Mouse (Mus musculus): Measurements from ENCODE around the gene Gpank1. TPM values are rescaled to one million over a fixed set of nuclear protein-coding genes. Genes with fewer than 3 reads are reported as not detected.

Gpank1 gene
- total and polyA plus RNA-seq, 2 experiments from 2014 or later = 17.0 to 20.2 TPM

DNA sequence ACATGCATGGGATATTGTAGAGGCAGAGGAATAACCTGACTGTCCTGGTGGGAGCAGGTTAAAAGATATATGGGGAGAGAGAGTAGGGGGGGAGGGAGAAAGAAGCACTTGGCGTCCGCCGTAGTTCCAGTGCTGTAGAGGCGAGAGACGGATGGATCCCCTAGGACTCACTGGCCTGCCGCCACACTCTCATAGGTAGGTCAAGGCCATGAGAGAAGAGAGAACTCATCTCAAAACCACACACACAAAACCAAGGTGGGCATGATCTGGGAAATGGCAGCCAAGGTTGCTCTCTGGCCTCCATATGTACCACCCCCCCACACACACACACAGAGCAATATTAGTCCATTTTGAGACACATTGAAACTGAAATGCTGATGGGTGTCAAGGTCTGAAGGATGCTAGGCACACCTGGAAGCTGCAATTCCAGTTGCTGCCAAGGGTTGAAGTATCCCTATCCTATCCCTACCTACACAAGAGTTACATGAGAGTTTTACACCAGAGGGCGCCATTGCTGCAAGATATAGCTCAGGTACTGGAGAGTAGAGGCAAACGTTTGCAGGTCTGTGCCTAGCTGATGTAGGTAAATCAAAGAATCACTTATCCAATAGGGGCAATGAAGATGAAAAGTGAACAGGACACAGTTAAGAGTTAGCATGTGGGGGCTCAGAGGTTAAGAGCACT is 45.2 kb downstream of the Gpank1 start:
- no peaks in the 10 kb centered on the region for H3K9me3 ChIP-seq (ENCODE audit: low read length)
- no peak overlapping the region for H3K4me3 ChIP-seq (ENCODE audit: low read depth, low read length)
- peak; percentile 91 for DNase-seq (ENCODE audit: low spot score)
- H3K27me3 ChIP-seq (ENCODE audit: insufficient read depth, low read length) = no peaks in the 10 kb centered on the region
- no peak overlapping the region for H3K9ac ChIP-seq (replicated peaks; ENCODE audit: low read length, poor library complexity, severe bottlenecking)
- H3K4me1 ChIP-seq (ENCODE audit: insufficient read depth, low read length) = peaks cover 11% of the 10 kb centered on the region; the same call in 1 of the 2 replicates
- peak overlapping the region; percentile 96 for H3K27ac ChIP-seq (ENCODE audit: low read depth, low read length)
- 68% methylated on average over 8 of the region's 8 CpGs for WGBS
- H3K4me2 ChIP-seq (ENCODE audit: low read depth, low read length, poor library complexity, severe bottlenecking) = peak overlapping the region; percentile 57
- peak; percentile 90 for TF ChIP-seq CTCF (IDR thresholded peaks at IDR 0.05)
- peaks cover 8% of the 10 kb centered on the region for H3K36me3 ChIP-seq (ENCODE audit: insufficient read depth, low read length)
- no peak for ATAC-seq (ENCODE audit: low FRiP score)

DNA sequence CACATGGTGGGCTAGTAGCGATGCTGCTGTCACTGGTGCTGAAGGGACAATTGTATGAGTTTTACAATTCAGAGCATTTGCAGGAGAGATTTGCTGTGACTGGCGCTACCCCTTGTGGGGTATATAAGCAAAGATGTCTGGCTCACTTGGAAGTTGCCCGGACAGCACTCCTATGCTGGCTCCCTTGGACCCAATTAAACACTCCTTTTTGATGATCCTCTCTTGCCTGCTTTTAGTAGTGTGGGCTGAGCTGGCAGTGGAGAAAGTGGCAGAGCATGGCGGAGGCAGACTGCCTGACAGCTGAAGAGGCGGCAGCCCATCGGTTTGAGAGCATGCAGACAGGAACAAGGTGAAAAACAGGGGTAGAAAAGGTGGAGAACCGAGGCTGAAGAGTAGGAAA is 46.5 kb downstream of the Gpank1 start:
- DNase-seq (ENCODE audit: low spot score) = no peak
- 0 out of 2 replicates have a peak, but pooled peaks cover 5% of the 10 kb centered on the region for H3K4me1 ChIP-seq (ENCODE audit: insufficient read depth, low read length)
- TF ChIP-seq CTCF (IDR thresholded peaks at IDR 0.05) = no peak
- ATAC-seq (ENCODE audit: low FRiP score) = no peak
- H3K36me3 ChIP-seq (ENCODE audit: insufficient read depth, low read length) = no peaks in the 10 kb centered on the region
- H3K4me2 ChIP-seq (ENCODE audit: low read depth, low read length, poor library complexity, severe bottlenecking) = no peak overlapping the region
- H3K27ac ChIP-seq (ENCODE audit: low read depth, low read length) = no peak overlapping the region
- H3K9me3 ChIP-seq (ENCODE audit: low read length) = no peaks in the 10 kb centered on the region
- H3K27me3 ChIP-seq (ENCODE audit: insufficient read depth, low read length) = no peaks in the 10 kb centered on the region
- WGBS = 90% methylated on average over 7 of the region's 7 CpGs
- no peak overlapping the region for H3K4me3 ChIP-seq (ENCODE audit: low read depth, low read length)
- no peak overlapping the region for H3K9ac ChIP-seq (replicated peaks; ENCODE audit: low read length, poor library complexity, severe bottlenecking)

DNA sequence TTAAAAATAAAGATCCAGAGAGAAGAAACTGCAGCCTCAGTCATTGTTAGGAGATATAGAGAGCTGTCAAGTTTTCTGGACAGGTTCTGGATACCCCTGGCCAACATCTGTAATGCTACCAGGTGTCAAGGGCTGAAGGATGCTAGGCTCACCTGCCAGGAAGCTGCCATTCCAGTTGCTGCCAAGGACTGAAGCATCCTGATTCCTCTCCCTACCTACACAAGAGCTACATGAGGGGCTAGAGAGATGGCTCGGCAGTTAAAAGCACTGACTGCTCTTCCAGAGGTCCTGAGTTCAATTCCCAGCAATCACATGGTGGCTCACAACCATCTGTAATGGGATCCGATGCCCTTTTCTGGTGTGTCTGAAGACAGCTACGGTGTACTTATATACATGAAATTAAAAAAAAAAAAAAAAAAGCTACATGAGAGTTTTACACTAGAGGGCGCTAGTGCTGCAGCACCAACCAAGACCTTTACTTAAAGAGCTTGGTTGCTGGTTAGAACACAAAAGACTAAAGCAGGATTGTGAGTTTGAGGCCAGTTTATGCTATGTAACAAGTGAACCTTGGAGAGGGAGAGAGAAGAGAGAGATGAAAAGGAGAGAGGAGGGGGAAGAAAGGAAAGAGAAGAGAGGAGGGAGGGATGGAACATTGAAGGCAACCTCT is 47.4 kb downstream of the Gpank1 start:
- ATAC-seq (ENCODE audit: low FRiP score) (no peak), DNase-seq (ENCODE audit: low spot score) (peak; percentile 82)
- H3K4me2 ChIP-seq (ENCODE audit: low read depth, low read length, poor library complexity, severe bottlenecking) = no peak overlapping the region
- 0 out of 2 replicates have a peak, but pooled peaks cover 3% of the 10 kb centered on the region for H3K4me1 ChIP-seq (ENCODE audit: insufficient read depth, low read length)
- 15% methylated on average over 4 of the region's 4 CpGs for WGBS
- H3K27me3 ChIP-seq (ENCODE audit: insufficient read depth, low read length) = no peaks in the 10 kb centered on the region
- no peak overlapping the region for H3K4me3 ChIP-seq (ENCODE audit: low read depth, low read length)
- H3K9me3 ChIP-seq (ENCODE audit: low read length) = no peaks in the 10 kb centered on the region
- peak overlapping the region; percentile 43; the same call in 1 of the 2 replicates for H3K27ac ChIP-seq (ENCODE audit: low read depth, low read length)
- no peaks in the 10 kb centered on the region for H3K36me3 ChIP-seq (ENCODE audit: insufficient read depth, low read length)
- no peak overlapping the region for H3K9ac ChIP-seq (replicated peaks; ENCODE audit: low read length, poor library complexity, severe bottlenecking)
- peak; percentile 86 for TF ChIP-seq CTCF (IDR thresholded peaks at IDR 0.05)

DNA sequence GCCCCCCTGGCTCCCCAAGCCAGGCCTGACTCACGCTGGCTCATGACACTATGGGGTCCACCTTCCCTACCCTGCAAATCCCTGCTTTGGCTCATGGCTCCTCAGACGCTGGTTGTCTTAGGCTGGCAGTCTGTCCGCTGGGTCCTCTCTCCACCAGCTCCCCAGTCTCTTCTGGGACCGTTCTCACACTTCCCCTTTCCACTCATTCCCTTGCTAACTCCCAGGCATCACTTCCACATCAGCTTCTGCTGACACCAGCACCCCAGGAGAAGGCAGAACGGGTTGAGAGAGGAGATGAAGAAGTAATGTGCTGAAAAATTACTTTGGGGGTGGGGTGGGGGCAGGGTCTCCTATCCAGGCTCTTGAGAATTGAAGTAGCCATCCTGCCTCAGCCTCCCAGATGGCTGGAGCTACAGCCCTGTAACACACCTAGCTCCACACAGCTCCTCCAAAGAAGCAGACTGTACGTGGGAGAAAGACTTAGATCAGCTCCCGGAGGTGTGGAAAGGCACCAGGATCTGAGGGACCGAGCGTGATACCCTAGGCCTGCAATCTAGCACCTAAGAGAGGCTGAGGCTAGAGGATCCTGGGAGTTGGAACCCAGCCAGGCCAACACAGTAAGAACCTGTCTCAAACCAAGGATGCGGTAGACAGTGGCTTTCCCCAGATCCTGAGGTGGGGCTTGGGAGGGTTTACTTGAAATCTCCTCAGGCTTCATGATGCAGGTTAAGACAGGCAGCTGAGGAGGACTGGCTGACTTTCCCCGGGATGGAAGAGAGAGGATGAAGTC is 51.4 kb downstream of the Gpank1 start:
- H3K4me1 ChIP-seq (ENCODE audit: insufficient read depth, low read length) = no peaks in the 10 kb centered on the region
- no peaks in the 10 kb centered on the region for H3K9me3 ChIP-seq (ENCODE audit: low read length)
- H3K36me3 ChIP-seq (ENCODE audit: insufficient read depth, low read length) = no peaks in the 10 kb centered on the region
- H3K4me2 ChIP-seq (ENCODE audit: low read depth, low read length, poor library complexity, severe bottlenecking) = no peak overlapping the region
- H3K27ac ChIP-seq (ENCODE audit: low read depth, low read length) = no peak overlapping the region
- no peak overlapping the region for H3K9ac ChIP-seq (replicated peaks; ENCODE audit: low read length, poor library complexity, severe bottlenecking)
- no peak for TF ChIP-seq CTCF (IDR thresholded peaks at IDR 0.05)
- no peak for DNase-seq (ENCODE audit: low spot score)
- no peak for ATAC-seq (ENCODE audit: low FRiP score)
- 73% methylated on average over 11 of the region's 11 CpGs for WGBS
- no peak overlapping the region for H3K4me3 ChIP-seq (ENCODE audit: low read depth, low read length)
- H3K27me3 ChIP-seq (ENCODE audit: insufficient read depth, low read length) = no peaks in the 10 kb centered on the region

DNA sequence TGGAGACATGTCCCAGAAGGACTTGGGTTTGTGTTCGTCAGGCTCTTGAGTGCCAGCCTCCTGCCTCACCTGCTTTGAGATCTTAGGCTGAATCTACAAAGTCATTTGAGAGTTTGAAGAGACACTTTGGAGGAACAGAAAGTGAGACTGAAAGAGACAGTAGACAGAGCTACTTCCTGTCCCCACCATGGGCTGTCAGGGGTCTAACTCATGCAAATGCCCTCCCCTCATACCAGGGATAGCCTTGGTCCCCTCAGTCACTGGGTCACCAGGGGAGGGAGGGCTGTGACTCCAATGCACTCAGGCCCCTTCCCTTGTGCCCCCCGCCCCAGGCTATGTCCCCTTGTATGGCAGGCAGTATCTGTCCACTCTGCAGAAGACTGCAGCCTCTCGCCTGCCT is 52.1 kb downstream of the Gpank1 start:
- 73% methylated on average over 3 of the region's 3 CpGs for WGBS
- ATAC-seq (ENCODE audit: low FRiP score) (no peak), DNase-seq (ENCODE audit: low spot score) (no peak)
- Histone ChIP-seq H3K9me3 (ENCODE audit: low read length) (no peaks in the 10 kb centered on the region), H3K27me3 (ENCODE audit: insufficient read depth, low read length) (no peaks in the 10 kb centered on the region), H3K4me2 (ENCODE audit: low read depth, low read length, poor library complexity, severe bottlenecking) (no peak overlapping the region), H3K9ac (replicated peaks; ENCODE audit: low read length, poor library complexity, severe bottlenecking) (no peak overlapping the region), H3K4me1 (ENCODE audit: insufficient read depth, low read length) (no peaks in the 10 kb centered on the region), H3K36me3 (ENCODE audit: insufficient read depth, low read length) (no peaks in the 10 kb centered on the region), H3K27ac (ENCODE audit: low read depth, low read length) (no peak overlapping the region), H3K4me3 (ENCODE audit: low read depth, low read length) (no peak overlapping the region)
- TF ChIP-seq CTCF (IDR thresholded peaks at IDR 0.05) = no peak

Other genes with a start within 250 kb of the Gpank1 start
Only the 30 nearest of the 42 such genes appear.
- gene Lsm2, start 139.6 kb upstream of the Gpank1 start, total RNA-seq (2014; rRNA removed) = 17.6 and 35.3 TPM in 2 replicates
- gene Lsm2, start 139.6 kb upstream of the Gpank1 start, polyA plus RNA-seq (2015; fragmentation: Nextera tagmentation; extraction: Ambion mirVana) = 93.0 and 94.9 TPM in 2 replicates
- 89.0 and 97.8 TPM in 2 replicates for gene Vars, start 120.5 kb upstream of the Gpank1 start, total RNA-seq (2014; rRNA removed)
- 39.7 and 40.9 TPM in 2 replicates for gene Vars, start 120.5 kb upstream of the Gpank1 start, polyA plus RNA-seq (2015; fragmentation: Nextera tagmentation; extraction: Ambion mirVana)
- 0.19 and 0.44 TPM in 2 replicates for gene Vwa7, start 104.9 kb upstream of the Gpank1 start, total RNA-seq (2014; rRNA removed)
- gene Vwa7, start 104.9 kb upstream of the Gpank1 start, polyA plus RNA-seq (2015; fragmentation: Nextera tagmentation; extraction: Ambion mirVana) = 0.06 and 0.14 TPM in 2 replicates
- 0.38 TPM in 1 of 2 replicates, not detected in the other for gene Sapcd1, start 93.4 kb upstream of the Gpank1 start, total RNA-seq (2014; rRNA removed)
- 1.5 and 1.6 TPM in 2 replicates for gene Sapcd1, start 93.4 kb upstream of the Gpank1 start, polyA plus RNA-seq (2015; fragmentation: Nextera tagmentation; extraction: Ambion mirVana)
- gene Msh5, start 74.7 kb upstream of the Gpank1 start, total RNA-seq (2014; rRNA removed) = 1.7 and 3.8 TPM in 2 replicates
- 1.3 and 1.4 TPM in 2 replicates for gene Msh5, start 74.7 kb upstream of the Gpank1 start, polyA plus RNA-seq (2015; fragmentation: Nextera tagmentation; extraction: Ambion mirVana)
- 28.0 and 33.4 TPM in 2 replicates for gene Clic1, start 71.5 kb upstream of the Gpank1 start, total RNA-seq (2014; rRNA removed)
- 40.0 and 41.9 TPM in 2 replicates for gene Clic1, start 71.5 kb upstream of the Gpank1 start, polyA plus RNA-seq (2015; fragmentation: Nextera tagmentation; extraction: Ambion mirVana)
- gene Ddah2, start 62.4 kb upstream of the Gpank1 start, total RNA-seq (2014; rRNA removed) = 159 and 204 TPM in 2 replicates
- 210 and 213 TPM in 2 replicates for gene Ddah2, start 62.4 kb upstream of the Gpank1 start, polyA plus RNA-seq (2015; fragmentation: Nextera tagmentation; extraction: Ambion mirVana)
- 2.4 TPM in 1 of 2 replicates, not detected in the other for gene Ly6g6c, start 56.1 kb upstream of the Gpank1 start, total RNA-seq (2014; rRNA removed)
- gene Ly6g6c, start 56.1 kb upstream of the Gpank1 start, polyA plus RNA-seq (2015; fragmentation: Nextera tagmentation; extraction: Ambion mirVana) = not detected in 2 replicates
- not detected in 2 replicates for gene Mpig6b, start 55.3 kb upstream of the Gpank1 start, total RNA-seq (2014; rRNA removed)
- not detected in 2 replicates for gene Mpig6b, start 55.3 kb upstream of the Gpank1 start, polyA plus RNA-seq (2015; fragmentation: Nextera tagmentation; extraction: Ambion mirVana)
- not detected in 2 replicates for gene Ly6g6e, start 44.6 kb upstream of the Gpank1 start, total RNA-seq (2014; rRNA removed)
- 0.31 TPM in 1 of 2 replicates, not detected in the other for gene Ly6g6e, start 44.6 kb upstream of the Gpank1 start, polyA plus RNA-seq (2015; fragmentation: Nextera tagmentation; extraction: Ambion mirVana)
- gene Ly6g6d, start 43.4 kb upstream of the Gpank1 start, total RNA-seq (2014; rRNA removed) = 1.4 TPM in 1 of 2 replicates, not detected in the other
- gene Ly6g6d, start 43.4 kb upstream of the Gpank1 start, polyA plus RNA-seq (2015; fragmentation: Nextera tagmentation; extraction: Ambion mirVana) = 0.98 and 1.1 TPM in 2 replicates
- gene Ly6g6f, start 35.8 kb upstream of the Gpank1 start, total RNA-seq (2014; rRNA removed) = not detected in 2 replicates
- not detected in 2 replicates for gene Ly6g6f, start 35.8 kb upstream of the Gpank1 start, polyA plus RNA-seq (2015; fragmentation: Nextera tagmentation; extraction: Ambion mirVana)
- gene Abhd16a, start 32.2 kb upstream of the Gpank1 start, total RNA-seq (2014; rRNA removed) = 98.9 and 151 TPM in 2 replicates
- 122 and 128 TPM in 2 replicates for gene Abhd16a, start 32.2 kb upstream of the Gpank1 start, polyA plus RNA-seq (2015; fragmentation: Nextera tagmentation; extraction: Ambion mirVana)
- gene Ly6g5c, start 13.2 kb upstream of the Gpank1 start, total RNA-seq (2014; rRNA removed) = not detected in 2 replicates
- not detected in 2 replicates for gene Ly6g5c, start 13.2 kb upstream of the Gpank1 start, polyA plus RNA-seq (2015; fragmentation: Nextera tagmentation; extraction: Ambion mirVana)
- gene Ly6g5b, start 6.0 kb upstream of the Gpank1 start, total RNA-seq (2014; rRNA removed) = 0.99 and 3.7 TPM in 2 replicates
- gene Ly6g5b, start 6.0 kb upstream of the Gpank1 start, polyA plus RNA-seq (2015; fragmentation: Nextera tagmentation; extraction: Ambion mirVana) = 1.3 and 1.8 TPM in 2 replicates
- gene Csnk2b, start 598 bp downstream of the Gpank1 start, total RNA-seq (2014; rRNA removed) = 245 and 287 TPM in 2 replicates
- gene Csnk2b, start 598 bp downstream of the Gpank1 start, polyA plus RNA-seq (2015; fragmentation: Nextera tagmentation; extraction: Ambion mirVana) = 325 and 332 TPM in 2 replicates
- gene D17H6S53E, start 4.9 kb downstream of the Gpank1 start, total RNA-seq (2014; rRNA removed) = 10.7 and 28.0 TPM in 2 replicates
- 9.6 and 10.3 TPM in 2 replicates for gene D17H6S53E, start 4.9 kb downstream of the Gpank1 start, polyA plus RNA-seq (2015; fragmentation: Nextera tagmentation; extraction: Ambion mirVana)
- gene Apom, start 10.6 kb downstream of the Gpank1 start, total RNA-seq (2014; rRNA removed) = 0.44 TPM in 1 of 2 replicates, not detected in the other
- 0.22 TPM in 1 of 2 replicates, not detected in the other for gene Apom, start 10.6 kb downstream of the Gpank1 start, polyA plus RNA-seq (2015; fragmentation: Nextera tagmentation; extraction: Ambion mirVana)
- gene Bag6, start 13.7 kb downstream of the Gpank1 start, total RNA-seq (2014; rRNA removed) = 330 and 339 TPM in 2 replicates
- gene Bag6, start 13.7 kb downstream of the Gpank1 start, polyA plus RNA-seq (2015; fragmentation: Nextera tagmentation; extraction: Ambion mirVana) = 62.3 and 68.9 TPM in 2 replicates
- 193 and 230 TPM in 2 replicates for gene Prrc2a, start 43.4 kb downstream of the Gpank1 start, total RNA-seq (2014; rRNA removed)
- 85.7 and 88.0 TPM in 2 replicates for gene Prrc2a, start 43.4 kb downstream of the Gpank1 start, polyA plus RNA-seq (2015; fragmentation: Nextera tagmentation; extraction: Ambion mirVana)
- gene Aif1, start 54.6 kb downstream of the Gpank1 start, total RNA-seq (2014; rRNA removed) = 1.8 and 4.1 TPM in 2 replicates
- 9.2 and 9.5 TPM in 2 replicates for gene Aif1, start 54.6 kb downstream of the Gpank1 start, polyA plus RNA-seq (2015; fragmentation: Nextera tagmentation; extraction: Ambion mirVana)
- 5.9 and 26.7 TPM in 2 replicates for gene Lst1, start 67.0 kb downstream of the Gpank1 start, total RNA-seq (2014; rRNA removed)
- 7.8 and 12.0 TPM in 2 replicates for gene Lst1, start 67.0 kb downstream of the Gpank1 start, polyA plus RNA-seq (2015; fragmentation: Nextera tagmentation; extraction: Ambion mirVana)
- 1.4 and 2.1 TPM in 2 replicates for gene Ltb, start 73.0 kb downstream of the Gpank1 start, total RNA-seq (2014; rRNA removed)
- 1.0 and 1.6 TPM in 2 replicates for gene Ltb, start 73.0 kb downstream of the Gpank1 start, polyA plus RNA-seq (2015; fragmentation: Nextera tagmentation; extraction: Ambion mirVana)
- not detected in 2 replicates for gene Tnf, start 80.6 kb downstream of the Gpank1 start, total RNA-seq (2014; rRNA removed)
- 0.09 TPM in 1 of 2 replicates, not detected in the other for gene Tnf, start 80.6 kb downstream of the Gpank1 start, polyA plus RNA-seq (2015; fragmentation: Nextera tagmentation; extraction: Ambion mirVana)
- 0.49 and 1.2 TPM in 2 replicates for gene Lta, start 83.9 kb downstream of the Gpank1 start, total RNA-seq (2014; rRNA removed)
- gene Lta, start 83.9 kb downstream of the Gpank1 start, polyA plus RNA-seq (2015; fragmentation: Nextera tagmentation; extraction: Ambion mirVana) = 0.98 and 1.2 TPM in 2 replicates
- gene Gm16181, start 99.4 kb downstream of the Gpank1 start, total RNA-seq (2014; rRNA removed) = not detected in 2 replicates
- 0.33 TPM in 1 of 2 replicates, not detected in the other for gene Gm16181, start 99.4 kb downstream of the Gpank1 start, polyA plus RNA-seq (2015; fragmentation: Nextera tagmentation; extraction: Ambion mirVana)
- 109 and 117 TPM in 2 replicates for gene Atp6v1g2, start 112.2 kb downstream of the Gpank1 start, total RNA-seq (2014; rRNA removed)
- 210 and 232 TPM in 2 replicates for gene Atp6v1g2, start 112.2 kb downstream of the Gpank1 start, polyA plus RNA-seq (2015; fragmentation: Nextera tagmentation; extraction: Ambion mirVana)
- 17.0 and 18.5 TPM in 2 replicates for gene Nfkbil1, start 114.3 kb downstream of the Gpank1 start, total RNA-seq (2014; rRNA removed)
- gene Nfkbil1, start 114.3 kb downstream of the Gpank1 start, polyA plus RNA-seq (2015; fragmentation: Nextera tagmentation; extraction: Ambion mirVana) = 11.2 and 12.3 TPM in 2 replicates
- gene Ddx39b, start 120.3 kb downstream of the Gpank1 start, total RNA-seq (2014; rRNA removed) = 261 and 288 TPM in 2 replicates
- 320 and 329 TPM in 2 replicates for gene Ddx39b, start 120.3 kb downstream of the Gpank1 start, polyA plus RNA-seq (2015; fragmentation: Nextera tagmentation; extraction: Ambion mirVana)
- 75.4 and 78.0 TPM in 2 replicates for gene H2-D1, start 141.3 kb downstream of the Gpank1 start, total RNA-seq (2014; rRNA removed)
- gene H2-D1, start 141.3 kb downstream of the Gpank1 start, polyA plus RNA-seq (2015; fragmentation: Nextera tagmentation; extraction: Ambion mirVana) = 130 and 148 TPM in 2 replicates